Comparison of ENCODE assay signal across 8 mouse cellular contexts in genomic region chr8:127438625-127439391, GRCm38 (mm10).
DNase-seq lines count a peak whose midpoint lies in the region; ATAC-seq and TF ChIP-seq lines count a peak whose summit lies in the region.
"Had no signal": no experiment of that assay in that cellular context is flagged by ENCODE, and none has a peak within 500 bp of the region (broad histone marks: within the 10 kb centered on the region; RNA-seq: fewer than 3 reads in every experiment).

No protein-coding gene starts in this region.

- H3K9me3 ChIP-seq in intestine, postnatal 0 days (ENCODE audit: control insufficient read depth) = no peaks in the 10 kb centered on the region
- no peaks in the 10 kb centered on the region for H3K9me3 ChIP-seq in limb, embryonic 11.5 days (ENCODE audit: control insufficient read depth, low read length)
- H3K9me3 ChIP-seq in midbrain, embryonic 12.5 days = no peaks in the 10 kb centered on the region

- no peaks in the 10 kb centered on the region for H3K27me3 ChIP-seq in intestine, postnatal 0 days (replicated peaks; ENCODE audit: control insufficient read depth, insufficient read depth, low read length)
- no peaks in the 10 kb centered on the region for H3K27me3 ChIP-seq in limb, embryonic 11.5 days (ENCODE audit: control insufficient read depth, insufficient read depth, low read length)
- H3K27me3 ChIP-seq in midbrain, embryonic 12.5 days = no peaks in the 10 kb centered on the region
- H3K27me3 ChIP-seq in splenic B cell, adult 2 months (ENCODE audit: control insufficient read depth, insufficient read depth, low read length, poor library complexity, severe bottlenecking) = no peaks in the 10 kb centered on the region

- peak; percentile 73 for DNase-seq in MN1 (ENCODE audit: low spot score)
- peak; percentile 69 for DNase-seq in embryo, embryonic 10.5 days (ENCODE audit: low spot score)
- peak; percentile 73 to 74 for DNase-seq in heart, adult 18-20 months
- DNase-seq in limb, embryonic 11.5 days (ENCODE audit: low spot score) = peak; percentile 79
- DNase-seq in splenic B cell, adult 2 months (ENCODE audit: low read depth, low spot score) = peak; percentile 61

- H3K4me3 ChIP-seq in intestine, postnatal 0 days (ENCODE audit: low read depth, low read length) = peak overlapping the region; percentile 36; the same call in 1 of the 2 replicates
- H3K4me3 ChIP-seq in limb, embryonic 11.5 days (ENCODE audit: low read depth, low read length) = no peak overlapping the region
- no peak overlapping the region for H3K4me3 ChIP-seq in midbrain, embryonic 12.5 days
- H3K4me3 ChIP-seq: erythroblast, embryonic 14.5 days had no signal

- peak; percentile 43; the same call in 1 of the 2 replicates for ATAC-seq in intestine, postnatal 0 days
- peak; percentile 77 for ATAC-seq in limb, embryonic 11.5 days (ENCODE audit: insufficient number of reproducible peaks, low FRiP score, low TSS enrichment, low read depth)
- ATAC-seq in midbrain, embryonic 12.5 days (ENCODE audit: low FRiP score, low read depth) = peak; percentile 49; the same call in 1 of the 2 replicates

- peaks cover 14% of the 10 kb centered on the region for H3K36me3 ChIP-seq in intestine, postnatal 0 days (ENCODE audit: control insufficient read depth, insufficient read depth)
- H3K36me3 ChIP-seq in limb, embryonic 11.5 days (ENCODE audit: control insufficient read depth, insufficient read depth, low read length) = no peaks in the 10 kb centered on the region
- no peaks in the 10 kb centered on the region for H3K36me3 ChIP-seq in midbrain, embryonic 12.5 days
- no peaks in the 10 kb centered on the region for H3K36me3 ChIP-seq in splenic B cell, adult 2 months (ENCODE audit: control insufficient read depth, insufficient read depth, low read length, poor library complexity, severe bottlenecking)

- H3K4me2 ChIP-seq in intestine, postnatal 0 days (replicated peaks; ENCODE audit: low read depth) = peak overlapping the region; percentile 62
- H3K4me2 ChIP-seq in limb, embryonic 11.5 days (ENCODE audit: low read depth, severe bottlenecking) = no peak overlapping the region
- H3K4me2 ChIP-seq in midbrain, embryonic 12.5 days (replicated peaks) = no peak overlapping the region

- peak; percentile 86 for TF ChIP-seq CTCF in intestine, postnatal 0 days (IDR thresholded peaks at IDR 0.05; ENCODE audit: low read depth)

- H3K9ac ChIP-seq in intestine, postnatal 0 days (ENCODE audit: low read depth, low read length) = peak overlapping the region; percentile 55; the same call in 1 of the 2 replicates
- no peak overlapping the region for H3K9ac ChIP-seq in limb, embryonic 11.5 days (ENCODE audit: low read length)
- no peak overlapping the region for H3K9ac ChIP-seq in midbrain, embryonic 12.5 days (replicated peaks)

- H3K27ac ChIP-seq in intestine, postnatal 0 days (ENCODE audit: low read depth, low read length) = peak overlapping the region; percentile 93
- no peak overlapping the region for H3K27ac ChIP-seq in limb, embryonic 11.5 days (replicated peaks; ENCODE audit: low read depth, low read length)
- H3K27ac ChIP-seq in midbrain, embryonic 12.5 days (replicated peaks) = no peak overlapping the region

- 47% methylated on average over 8 of the region's 8 CpGs for WGBS in intestine, postnatal 0 days
- WGBS in limb, embryonic 11.5 days = 72% methylated on average over 8 of the region's 8 CpGs
- 74% methylated on average over 8 of the region's 8 CpGs for WGBS in midbrain, embryonic 12.5 days

- H3K4me1 ChIP-seq in intestine, postnatal 0 days (replicated peaks; ENCODE audit: control insufficient read depth, insufficient read depth, low read length) = no peaks in the 10 kb centered on the region
- H3K4me1 ChIP-seq in limb, embryonic 11.5 days (ENCODE audit: control insufficient read depth, insufficient read depth, low read length) = peaks cover 18% of the 10 kb centered on the region
- H3K4me1 ChIP-seq in midbrain, embryonic 12.5 days = peaks cover 18% of the 10 kb centered on the region
